Mouse (Mus musculus): ENCODE data around the gene Gm20388. TPM values are rescaled to one million over a fixed set of nuclear protein-coding genes. Genes with fewer than 3 reads are reported as not detected.

The Gm20388 gene
- polyA plus RNA-seq, 2 experiments: 8.5 TPM; not detected in 1

GRCm38 (mm10) chr8:123271147-123271546, 3360.5 kb downstream of the Gm20388 start:
- peaks cover 27% of the 10 kb centered on the region for H3K36me3 ChIP-seq (replicated peaks; ENCODE audit: control insufficient read depth, insufficient read depth, low read depth)
- no peaks in the 10 kb centered on the region for H3K9me3 ChIP-seq (ENCODE audit: control insufficient read depth, low read length)
- no peak overlapping the region for H3K4me3 ChIP-seq (ENCODE audit: insufficient read depth in 1 of 2, low read depth in 2 of 2, low read length in 2 of 2)
- H3K9ac ChIP-seq (replicated peaks): no peak overlapping the region
- no peak for DNase-seq (ENCODE audit: low read depth in 3 of 3, low spot score in 3 of 3)
- ATAC-seq (ENCODE audit: insufficient read depth): no peak
- H3K4me2 ChIP-seq (ENCODE audit: low read depth): no peak overlapping the region
- no peaks in the 10 kb centered on the region for H3K27me3 ChIP-seq (ENCODE audit: control insufficient read depth, insufficient read depth, low read length)
- TF ChIP-seq EP300 (IDR thresholded peaks at IDR 0.05; ENCODE audit: low read depth) (no peak), CTCF (IDR thresholded peaks at IDR 0.05; ENCODE audit: low read depth) (no peak)
- H3K27ac ChIP-seq: no peak overlapping the region
- WGBS (ENCODE audit: insufficient replicate concordance): 84% methylated on average over 10 of the region's 10 CpGs
- no peaks in the 10 kb centered on the region for H3K4me1 ChIP-seq (replicated peaks; ENCODE audit: control insufficient read depth in 2 of 2, insufficient read depth in 2 of 2, low read length in 1 of 2)

GRCm38 (mm10) chr8:123271901-123272300, 3361.3 kb downstream of the Gm20388 start:
- no peak for ATAC-seq (ENCODE audit: insufficient read depth)
- WGBS (ENCODE audit: insufficient replicate concordance): 78% methylated on average over 4 of the region's 4 CpGs
- H3K4me3 ChIP-seq (ENCODE audit: insufficient read depth in 1 of 2, low read depth in 2 of 2, low read length in 2 of 2): no peak overlapping the region
- H3K36me3 ChIP-seq (replicated peaks; ENCODE audit: control insufficient read depth, insufficient read depth, low read depth): peaks cover 19% of the 10 kb centered on the region
- no peaks in the 10 kb centered on the region for H3K9me3 ChIP-seq (ENCODE audit: control insufficient read depth, low read length)
- no peak overlapping the region for H3K27ac ChIP-seq
- no peak overlapping the region for H3K9ac ChIP-seq (replicated peaks)
- no peak for DNase-seq (ENCODE audit: low read depth in 3 of 3, low spot score in 3 of 3)
- TF ChIP-seq EP300 (IDR thresholded peaks at IDR 0.05; ENCODE audit: low read depth) (no peak), CTCF (IDR thresholded peaks at IDR 0.05; ENCODE audit: low read depth) (no peak)
- H3K4me2 ChIP-seq (ENCODE audit: low read depth): no peak overlapping the region
- H3K27me3 ChIP-seq (ENCODE audit: control insufficient read depth, insufficient read depth, low read length): no peaks in the 10 kb centered on the region
- no peaks in the 10 kb centered on the region for H3K4me1 ChIP-seq (replicated peaks; ENCODE audit: control insufficient read depth in 2 of 2, insufficient read depth in 2 of 2, low read length in 1 of 2)

GRCm38 (mm10) chr8:123274447-123274846, 3363.8 kb downstream of the Gm20388 start:
- H3K4me3 ChIP-seq (ENCODE audit: insufficient read depth in 1 of 2, low read depth in 2 of 2, low read length in 2 of 2): no peak overlapping the region
- H3K4me1 ChIP-seq (replicated peaks; ENCODE audit: control insufficient read depth in 2 of 2, insufficient read depth in 2 of 2, low read length in 1 of 2): no peaks in the 10 kb centered on the region
- H3K9ac ChIP-seq (replicated peaks): no peak overlapping the region
- DNase-seq (ENCODE audit: low read depth in 3 of 3, low spot score in 3 of 3) (no peak), ATAC-seq (ENCODE audit: insufficient read depth) (no peak)
- peaks cover 4% of the 10 kb centered on the region; the same call in 1 of the 2 replicates for H3K36me3 ChIP-seq (replicated peaks; ENCODE audit: control insufficient read depth, insufficient read depth, low read depth)
- H3K27ac ChIP-seq: no peak overlapping the region
- WGBS (ENCODE audit: insufficient replicate concordance): 74% methylated on average over 5 of the region's 5 CpGs
- TF ChIP-seq EP300 (IDR thresholded peaks at IDR 0.05; ENCODE audit: low read depth) (no peak), CTCF (IDR thresholded peaks at IDR 0.05; ENCODE audit: low read depth) (no peak)
- H3K27me3 ChIP-seq (ENCODE audit: control insufficient read depth, insufficient read depth, low read length): no peaks in the 10 kb centered on the region
- no peaks in the 10 kb centered on the region for H3K9me3 ChIP-seq (ENCODE audit: control insufficient read depth, low read length)
- H3K4me2 ChIP-seq (ENCODE audit: low read depth): no peak overlapping the region

GRCm38 (mm10) chr8:123275096-123275495, 3364.5 kb downstream of the Gm20388 start:
- Histone ChIP-seq H3K9ac (replicated peaks) (no peak overlapping the region), H3K9me3 (ENCODE audit: control insufficient read depth, low read length) (no peaks in the 10 kb centered on the region), H3K27ac (no peak overlapping the region), H3K4me3 (ENCODE audit: insufficient read depth in 1 of 2, low read depth in 2 of 2, low read length in 2 of 2) (no peak overlapping the region), H3K36me3 (replicated peaks; ENCODE audit: control insufficient read depth, insufficient read depth, low read depth) (peaks cover 5% of the 10 kb centered on the region), H3K4me2 (ENCODE audit: low read depth) (no peak overlapping the region), H3K4me1 (replicated peaks; ENCODE audit: control insufficient read depth in 2 of 2, insufficient read depth in 2 of 2, low read length in 1 of 2) (no peaks in the 10 kb centered on the region), H3K27me3 (ENCODE audit: control insufficient read depth, insufficient read depth, low read length) (no peaks in the 10 kb centered on the region)
- WGBS (ENCODE audit: insufficient replicate concordance): 87% methylated on average over 12 of the region's 12 CpGs
- DNase-seq (ENCODE audit: low read depth in 3 of 3, low spot score in 3 of 3): no peak
- no peak for ATAC-seq (ENCODE audit: insufficient read depth)
- TF ChIP-seq CTCF (IDR thresholded peaks at IDR 0.05; ENCODE audit: low read depth) (no peak), EP300 (IDR thresholded peaks at IDR 0.05; ENCODE audit: low read depth) (no peak)

- H3K36me3 ChIP-seq (replicated peaks; ENCODE audit: control insufficient read depth, insufficient read depth, low read depth): peaks cover 7% of the 10 kb centered on the region
- no peak overlapping the region for H3K27ac ChIP-seq
- WGBS (ENCODE audit: insufficient replicate concordance): 70% methylated on average over 7 of the region's 7 CpGs
- no peak overlapping the region for H3K9ac ChIP-seq (replicated peaks)
- DNase-seq (ENCODE audit: low read depth in 3 of 3, low spot score in 3 of 3) (no peak), ATAC-seq (ENCODE audit: insufficient read depth) (no peak)
- no peak overlapping the region for H3K4me3 ChIP-seq (ENCODE audit: insufficient read depth in 1 of 2, low read depth in 2 of 2, low read length in 2 of 2)
- H3K9me3 ChIP-seq (ENCODE audit: control insufficient read depth, low read length): no peaks in the 10 kb centered on the region
- H3K4me2 ChIP-seq (ENCODE audit: low read depth): no peak overlapping the region
- no peak for TF ChIP-seq EP300 (IDR thresholded peaks at IDR 0.05; ENCODE audit: low read depth)
- TF ChIP-seq CTCF (IDR thresholded peaks at IDR 0.05; ENCODE audit: low read depth): no peak
- H3K27me3 ChIP-seq (ENCODE audit: control insufficient read depth, insufficient read depth, low read length): no peaks in the 10 kb centered on the region
- H3K4me1 ChIP-seq (replicated peaks; ENCODE audit: control insufficient read depth in 2 of 2, insufficient read depth in 2 of 2, low read length in 1 of 2): no peaks in the 10 kb centered on the region
Measured at GRCm38 (mm10) chr8:123278445-123278844, 3367.8 kb downstream of the Gm20388 start.

Measured in liver, embryonic 14.5 days (tissue).